Mouse (Mus musculus): ENCODE measurements around the gene Rhox1. TPM values are rescaled to one million over a fixed set of nuclear protein-coding genes. Genes with fewer than 3 reads are reported as not detected.
"Not testable (repeated sequence)": the region's sequence is repeated elsewhere in the genome, so short reads cannot be mapped to it uniquely, and the experiment has no call there.

Rhox1 gene
- not detected in 2 replicates for polyA plus RNA-seq (2015; fragmentation: Nextera tagmentation; extraction: Ambion mirVana)

DNA sequence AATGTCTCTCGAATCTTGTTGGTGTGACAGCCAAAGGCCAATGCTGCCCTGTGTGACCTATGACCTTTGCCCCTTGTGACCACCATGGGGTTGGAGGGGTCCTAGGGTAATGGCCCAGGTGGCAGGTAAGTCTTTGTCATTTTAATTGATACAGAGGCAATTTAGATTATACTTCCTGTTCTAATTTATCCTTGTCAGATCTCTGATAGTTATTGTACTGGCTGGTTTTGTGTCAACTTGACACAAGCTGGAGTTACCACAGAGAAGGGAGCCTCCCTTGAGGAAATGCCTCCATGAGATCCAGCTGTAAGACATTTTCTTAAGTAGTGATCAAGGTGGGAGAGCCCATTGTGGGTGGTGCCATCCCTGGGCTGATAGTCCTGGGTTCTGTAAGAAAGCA lies at the start of gene Rhox1:
TSS of gene Rhox1 (minus strand) at position 101 of the 400 bp plus-strand sequence.
- not testable (repeated sequence) for ATAC-seq; H3K4me3 ChIP-seq (ENCODE audit: low read depth, low read length)

GRCm38 (mm10) chrX:37265038-37265437 lies 43.0 kb upstream of the Rhox1 start, which contains the start of gene Rhox4a:
Gene Rhox4a, plus strand, starts transcription at chrX:37265338.
- H3K4me1 ChIP-seq (replicated peaks; ENCODE audit: control insufficient read depth, insufficient read depth, low read length); H3K9me3 ChIP-seq (ENCODE audit: control insufficient read depth); ATAC-seq; H3K27ac ChIP-seq (ENCODE audit: low read depth, low read length); H3K36me3 ChIP-seq (ENCODE audit: control insufficient read depth, insufficient read depth); H3K4me3 ChIP-seq (ENCODE audit: low read depth, low read length); H3K9ac ChIP-seq (ENCODE audit: low read depth, low read length); H3K4me2 ChIP-seq (replicated peaks; ENCODE audit: low read depth); H3K27me3 ChIP-seq (replicated peaks; ENCODE audit: control insufficient read depth, insufficient read depth, low read length): not testable (repeated sequence)
- WGBS: 93% methylated on average over 10 of the region's 19 CpGs

More for the DNA sequence above, at the start of gene Rhox1:
- H3K27ac ChIP-seq (ENCODE audit: low read depth, low read length); H3K9me3 ChIP-seq (ENCODE audit: control insufficient read depth); H3K9ac ChIP-seq (ENCODE audit: low read depth, low read length); H3K4me1 ChIP-seq (replicated peaks; ENCODE audit: control insufficient read depth, insufficient read depth, low read length); H3K36me3 ChIP-seq (ENCODE audit: control insufficient read depth, insufficient read depth); H3K4me2 ChIP-seq (replicated peaks; ENCODE audit: low read depth); H3K27me3 ChIP-seq (replicated peaks; ENCODE audit: control insufficient read depth, insufficient read depth, low read length): not testable (repeated sequence)
- WGBS: 75% methylated on average over 1 of the region's 1 CpGs

DNA sequence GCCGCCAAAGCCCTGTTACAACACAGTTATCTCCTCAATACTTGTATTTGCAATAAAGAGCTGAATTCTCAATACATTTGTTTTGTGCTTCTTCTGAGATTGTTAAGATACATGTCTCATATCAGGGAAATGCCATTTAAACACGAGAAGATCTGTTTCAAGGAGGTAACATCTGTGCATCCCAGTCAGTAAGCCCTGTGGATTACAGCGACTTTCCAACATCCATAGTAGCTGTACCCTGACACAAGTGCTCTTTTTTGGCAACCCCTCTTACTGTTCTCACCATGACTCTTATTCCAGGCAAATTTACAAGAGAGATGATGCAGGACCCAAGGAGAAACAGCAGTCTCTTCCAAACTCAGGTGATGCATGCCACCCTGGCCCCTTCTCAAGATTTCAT lies 27.6 kb upstream of the Rhox1 start, which contains the start of gene Rhox3a:
TSS of gene Rhox3a (plus strand) at position 301 of the 400 bp plus-strand sequence.
- ATAC-seq; H3K27ac ChIP-seq (ENCODE audit: low read depth, low read length); H3K36me3 ChIP-seq (ENCODE audit: control insufficient read depth, insufficient read depth); H3K4me3 ChIP-seq (ENCODE audit: low read depth, low read length); H3K27me3 ChIP-seq (replicated peaks; ENCODE audit: control insufficient read depth, insufficient read depth, low read length); H3K9me3 ChIP-seq (ENCODE audit: control insufficient read depth); H3K4me2 ChIP-seq (replicated peaks; ENCODE audit: low read depth); H3K4me1 ChIP-seq (replicated peaks; ENCODE audit: control insufficient read depth, insufficient read depth, low read length); H3K9ac ChIP-seq (ENCODE audit: low read depth, low read length): not testable (repeated sequence)
- 63% methylated on average over 1 of the region's 3 CpGs for WGBS

DNA sequence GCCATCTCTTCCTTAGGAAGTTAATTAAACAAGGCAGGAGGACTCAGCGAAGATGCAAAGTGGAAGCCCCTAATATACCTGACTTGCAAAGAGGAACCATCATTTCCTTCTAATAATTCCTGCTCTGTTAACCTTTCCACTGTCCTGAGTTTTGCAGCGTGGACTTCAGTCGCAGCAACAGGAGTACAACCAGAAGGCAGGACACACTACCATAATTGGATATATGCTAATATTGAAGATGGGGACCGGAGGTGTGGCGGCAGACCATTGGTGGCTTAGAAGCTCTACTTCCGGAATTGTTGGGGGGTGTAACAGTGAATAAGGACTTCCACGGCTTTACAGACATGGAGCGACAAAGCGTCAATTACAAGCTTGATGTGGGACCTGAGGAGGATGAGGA lies 22.6 kb upstream of the Rhox1 start, which contains the start of gene Rhox2a:
TSS of gene Rhox2a (plus strand) at position 301 of the 400 bp plus-strand sequence.
- WGBS: no CpG with 5 or more reads among the region's 9 CpGs
- H3K4me2 ChIP-seq (replicated peaks; ENCODE audit: low read depth); H3K27me3 ChIP-seq (replicated peaks; ENCODE audit: control insufficient read depth, insufficient read depth, low read length); ATAC-seq; H3K9me3 ChIP-seq (ENCODE audit: control insufficient read depth); H3K36me3 ChIP-seq (ENCODE audit: control insufficient read depth, insufficient read depth); H3K4me3 ChIP-seq (ENCODE audit: low read depth, low read length); H3K27ac ChIP-seq (ENCODE audit: low read depth, low read length); H3K9ac ChIP-seq (ENCODE audit: low read depth, low read length); H3K4me1 ChIP-seq (replicated peaks; ENCODE audit: control insufficient read depth, insufficient read depth, low read length): not testable (repeated sequence)

- Histone ChIP-seq H3K36me3 (ENCODE audit: control insufficient read depth, insufficient read depth) (no peaks in the 10 kb centered on the region), H3K4me1 (replicated peaks; ENCODE audit: control insufficient read depth, insufficient read depth, low read length) (no peaks in the 10 kb centered on the region), H3K4me2 (replicated peaks; ENCODE audit: low read depth) (no peak within 1 kb of the TSS), H3K27me3 (replicated peaks; ENCODE audit: control insufficient read depth, insufficient read depth, low read length) (no peaks in the 10 kb centered on the region), H3K4me3 (ENCODE audit: low read depth, low read length) (no peak within 1 kb of the TSS), H3K27ac (ENCODE audit: low read depth, low read length) (no peak within 1 kb of the TSS), H3K9ac (ENCODE audit: low read depth, low read length) (no peak within 1 kb of the TSS), H3K9me3 (ENCODE audit: control insufficient read depth) (no peaks in the 10 kb centered on the region)
- no peak for TF ChIP-seq CTCF (IDR thresholded peaks at IDR 0.05; ENCODE audit: low read depth)
- 84% methylated on average over 10 of the region's 10 CpGs for WGBS
- ATAC-seq: no peak
Measured at GRCm38 (mm10) chrX:37210941-37211340, 11.1 kb downstream of the Rhox1 start, which contains the start of gene Gm9. Gene Gm9, minus strand, starts transcription at chrX:37211041.

GRCm38 (mm10) chrX:37198676-37199075 lies 23.4 kb downstream of the Rhox1 start:
- TF ChIP-seq CTCF (IDR thresholded peaks at IDR 0.05; ENCODE audit: low read depth): no peak
- H3K9ac ChIP-seq (ENCODE audit: low read depth, low read length): no peak overlapping the region
- H3K36me3 ChIP-seq (ENCODE audit: control insufficient read depth, insufficient read depth): no peaks in the 10 kb centered on the region
- no peaks in the 10 kb centered on the region for H3K9me3 ChIP-seq (ENCODE audit: control insufficient read depth)
- 71% methylated on average over 8 of the region's 8 CpGs for WGBS
- no peak overlapping the region for H3K27ac ChIP-seq (ENCODE audit: low read depth, low read length)
- no peak overlapping the region for H3K4me3 ChIP-seq (ENCODE audit: low read depth, low read length)
- H3K4me1 ChIP-seq (replicated peaks; ENCODE audit: control insufficient read depth, insufficient read depth, low read length): no peaks in the 10 kb centered on the region
- no peaks in the 10 kb centered on the region for H3K27me3 ChIP-seq (replicated peaks; ENCODE audit: control insufficient read depth, insufficient read depth, low read length)
- no peak overlapping the region for H3K4me2 ChIP-seq (replicated peaks; ENCODE audit: low read depth)
- no peak for ATAC-seq
